Mouse (Mus musculus): ENCODE measurements around the gene Gm26602.
"Not testable (repeated sequence)": the region's sequence is repeated elsewhere in the genome, so short reads cannot be mapped to it uniquely, and the experiment has no call there.

Gene Gm26602

DNA sequence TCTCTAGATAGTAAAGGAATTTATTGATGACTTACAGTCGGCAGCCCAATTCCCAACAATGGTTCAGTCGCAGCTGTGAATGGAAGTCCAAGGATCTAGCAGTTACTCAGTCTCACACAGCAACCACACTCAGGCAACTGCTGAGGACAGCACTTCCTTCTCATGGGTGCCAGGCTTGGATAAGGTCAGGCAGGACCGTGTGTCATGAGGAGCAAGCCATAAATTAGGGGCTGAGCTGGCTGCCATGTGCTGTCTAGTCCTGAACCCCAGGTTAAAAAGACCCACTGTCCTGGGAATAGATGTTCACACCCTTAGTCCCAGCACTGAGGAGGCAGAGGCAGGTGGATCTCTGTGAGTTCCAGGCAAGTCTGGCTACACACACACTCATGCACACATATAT lies 25.7 kb upstream of the Gm26602 start:
- DNase-seq (ENCODE audit: extremely low read depth, low read depth, low spot score) = not testable (repeated sequence)

DNA sequence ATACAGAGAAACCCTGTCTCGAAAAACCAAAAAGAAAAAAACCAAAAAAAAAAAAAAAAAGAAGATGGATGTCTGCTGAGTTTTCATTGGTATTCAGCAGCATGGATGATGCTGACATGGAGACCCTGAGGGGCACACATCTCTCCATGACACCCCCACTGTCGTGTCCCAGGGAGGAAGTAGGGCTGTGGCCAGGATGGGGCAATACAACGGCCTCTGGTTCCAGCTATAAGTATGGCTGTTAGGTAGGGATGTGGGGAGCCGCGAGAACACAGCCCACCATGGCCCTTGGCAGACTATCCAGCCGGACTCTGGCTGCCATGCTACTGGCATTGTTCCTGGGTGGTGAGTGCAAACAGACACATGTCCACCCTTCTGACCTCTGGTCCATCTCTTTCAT lies 24.6 kb upstream of the Gm26602 start, which contains the start of gene Elane:
Elane (plus strand) TSS at position 194 of the 400 bp plus-strand sequence.
- no peak for DNase-seq (ENCODE audit: extremely low read depth, low read depth, low spot score)

DNA sequence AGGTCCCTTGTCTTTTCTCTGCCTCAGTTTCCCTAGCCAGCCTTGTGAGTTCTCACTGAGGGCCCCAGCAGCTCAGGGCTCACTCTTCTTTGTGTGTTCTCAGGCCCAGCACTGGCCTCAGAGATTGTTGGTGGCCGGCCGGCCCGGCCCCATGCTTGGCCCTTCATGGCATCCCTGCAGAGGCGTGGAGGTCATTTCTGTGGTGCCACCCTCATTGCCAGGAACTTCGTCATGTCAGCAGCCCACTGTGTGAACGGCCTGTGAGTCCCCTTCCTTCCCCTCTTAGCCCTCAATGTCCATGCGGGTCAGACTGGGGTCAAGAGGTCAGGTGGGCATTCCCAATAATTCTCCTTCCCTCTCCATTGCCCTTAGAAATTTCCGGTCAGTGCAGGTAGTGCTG lies 24.0 kb upstream of the Gm26602 start:
- no peak for DNase-seq (ENCODE audit: extremely low read depth, low read depth, low spot score)

DNA sequence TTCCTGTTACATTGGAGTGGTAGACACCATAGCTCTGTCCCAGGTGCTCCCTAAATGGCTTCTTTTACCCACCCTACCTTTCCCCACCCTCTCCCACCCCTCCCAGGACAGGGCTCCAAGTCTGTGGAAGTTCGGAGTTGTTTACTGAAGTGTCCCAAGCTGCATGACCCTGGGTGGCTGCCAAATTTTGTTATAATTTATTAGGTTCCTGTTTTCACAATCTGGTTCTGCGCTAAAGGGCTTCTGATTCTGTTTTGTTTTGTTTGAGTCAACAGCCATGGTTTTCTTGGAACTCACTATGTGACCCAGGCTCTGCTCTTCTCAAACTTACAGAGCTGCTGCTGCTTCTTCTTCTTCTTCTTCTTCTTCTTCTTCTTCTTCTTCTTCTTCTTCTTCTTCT lies 21.3 kb upstream of the Gm26602 start:
- no peak for DNase-seq (ENCODE audit: extremely low read depth, low read depth, low spot score)

DNA sequence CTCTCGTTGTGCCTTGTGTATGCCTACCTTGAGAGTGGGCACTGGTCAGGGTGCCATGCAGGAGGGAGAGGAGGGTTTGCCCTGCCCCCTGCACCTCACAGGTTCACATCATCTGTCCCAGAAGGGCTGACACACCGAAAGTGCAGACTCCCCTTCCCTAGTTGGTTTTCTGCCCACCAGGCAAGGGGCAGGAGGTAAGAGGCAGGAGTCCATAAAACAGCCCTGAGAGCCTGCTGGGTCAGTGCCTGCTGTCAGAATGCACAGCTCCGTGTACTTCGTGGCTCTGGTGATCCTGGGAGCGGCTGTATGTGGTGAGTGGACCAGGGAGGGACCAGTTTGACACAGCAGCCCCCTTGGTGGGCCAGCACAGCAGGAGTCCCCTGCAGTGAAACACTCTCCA lies 20.0 kb upstream of the Gm26602 start, which contains the start of gene Cfd:
Cfd (plus strand) TSS at position 184 of the 400 bp plus-strand sequence.
- no peak for DNase-seq (ENCODE audit: extremely low read depth, low read depth, low spot score)

DNA sequence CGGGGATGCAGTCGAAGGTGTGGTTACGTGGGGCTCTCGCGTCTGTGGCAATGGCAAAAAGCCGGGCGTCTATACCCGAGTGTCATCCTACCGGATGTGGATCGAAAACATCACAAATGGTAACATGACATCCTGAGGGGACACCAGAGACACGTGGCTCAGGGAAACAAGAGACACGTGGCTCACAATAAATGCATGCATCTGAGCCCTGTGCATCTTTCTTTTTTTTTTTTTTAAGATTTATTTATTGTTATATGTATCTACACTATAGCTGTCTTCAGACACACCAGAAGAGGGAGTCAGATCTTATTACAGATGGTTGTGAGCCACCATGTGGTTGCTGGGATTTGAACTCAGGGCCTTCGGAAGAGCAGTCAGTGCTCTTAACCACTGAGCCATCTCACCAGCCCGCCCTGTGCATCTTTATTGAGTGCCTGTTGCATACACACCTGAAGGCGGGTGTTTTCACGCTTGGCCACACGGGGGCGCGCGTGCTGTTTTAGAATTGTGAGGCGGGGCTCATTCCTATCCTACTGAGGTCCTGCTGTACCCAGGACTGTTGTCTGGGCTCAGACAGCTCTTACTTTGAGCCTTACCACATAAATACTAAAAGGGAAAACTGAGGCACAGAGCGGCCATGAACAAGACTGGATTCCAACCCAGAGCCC lies 18.1 kb upstream of the Gm26602 start:
- DNase-seq (ENCODE audit: extremely low read depth, low read depth, low spot score) = not testable (repeated sequence)

DNA sequence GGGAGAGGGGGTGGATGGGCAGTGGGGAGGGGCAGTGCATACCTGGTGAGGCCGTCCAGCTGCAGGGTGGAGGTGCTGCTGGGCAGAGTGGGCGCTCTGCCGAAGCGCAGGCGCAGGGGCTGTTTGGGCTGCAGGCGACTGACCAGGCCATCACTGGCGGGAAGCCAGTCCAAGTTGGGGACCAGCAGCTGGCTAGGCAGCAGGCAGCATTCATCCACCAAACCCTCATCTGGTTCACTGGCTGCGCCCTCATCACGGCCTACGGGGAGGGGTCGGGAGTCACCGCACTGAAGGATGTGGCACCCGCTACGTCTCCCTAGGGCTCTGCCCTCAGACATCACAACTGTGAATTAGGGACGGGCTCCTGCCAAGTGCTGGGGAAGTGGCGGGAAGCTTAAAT lies 14.3 kb upstream of the Gm26602 start:
- DNase-seq (ENCODE audit: extremely low read depth, low read depth, low spot score) = no peak

DNA sequence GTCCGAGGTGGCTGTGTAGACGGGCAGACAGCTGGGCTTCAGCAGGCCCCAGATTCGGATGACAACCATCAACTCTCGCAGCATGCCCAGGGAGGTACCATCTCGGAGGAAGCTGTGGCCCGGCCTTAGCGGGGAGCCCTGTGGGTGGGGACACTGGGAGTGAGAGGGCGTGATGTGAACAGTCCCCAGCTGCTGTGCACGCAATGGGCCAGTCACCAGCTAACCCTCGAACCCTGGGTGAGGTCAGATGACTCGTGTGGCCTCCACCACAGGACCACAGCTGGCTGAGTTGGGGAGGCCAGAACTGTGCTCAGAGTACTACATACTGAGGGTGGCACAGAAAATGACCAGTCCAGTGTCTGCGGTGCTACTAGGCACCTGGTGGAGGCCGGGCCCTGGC lies 13.8 kb upstream of the Gm26602 start:
- no peak for DNase-seq (ENCODE audit: extremely low read depth, low read depth, low spot score)

DNA sequence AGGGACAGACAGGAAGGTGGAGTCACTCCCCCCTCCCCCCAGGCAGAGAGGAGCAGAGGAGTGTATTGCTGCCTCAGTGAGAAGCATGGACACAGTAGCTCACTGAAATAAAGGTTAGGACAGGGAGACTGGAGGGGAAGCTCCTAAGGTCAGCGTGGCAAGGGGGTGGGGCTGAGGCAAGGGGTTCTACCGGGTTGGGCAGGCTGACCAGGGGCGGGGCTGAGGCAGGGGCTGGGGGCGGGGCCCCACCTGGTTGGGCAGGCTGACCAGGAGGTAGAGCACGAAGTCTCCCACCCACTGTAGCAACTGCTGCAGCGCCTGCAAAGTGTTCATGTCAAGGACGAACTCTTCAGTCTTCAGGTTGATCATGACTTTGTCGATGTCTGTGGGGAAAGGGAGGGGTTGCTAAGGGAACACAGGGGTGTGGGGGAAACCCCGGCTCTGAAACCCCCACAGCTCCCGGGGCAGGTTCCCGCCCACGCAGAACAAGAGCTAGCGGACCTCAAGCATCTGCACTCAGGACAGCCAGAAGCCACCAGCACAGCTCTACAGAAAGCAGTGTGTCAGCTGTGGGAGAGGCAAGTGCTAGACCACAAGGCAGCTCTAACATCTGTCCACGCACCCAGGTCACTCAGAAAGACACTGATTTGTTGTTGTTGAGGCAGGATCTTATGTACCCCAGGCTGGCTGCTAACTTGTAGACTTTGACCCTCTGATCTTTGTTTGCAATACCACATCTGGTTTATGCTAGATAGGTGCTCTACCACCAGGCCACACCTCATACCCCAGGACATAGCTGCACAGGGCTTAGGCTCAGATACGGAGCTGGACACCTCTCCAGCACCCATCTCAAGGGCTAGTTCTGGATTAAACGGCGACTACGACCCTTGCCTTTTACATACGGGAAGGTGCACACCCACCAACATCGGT lies 13.1 kb upstream of the Gm26602 start:
- no peak for DNase-seq (ENCODE audit: extremely low read depth, low read depth, low spot score)

DNA sequence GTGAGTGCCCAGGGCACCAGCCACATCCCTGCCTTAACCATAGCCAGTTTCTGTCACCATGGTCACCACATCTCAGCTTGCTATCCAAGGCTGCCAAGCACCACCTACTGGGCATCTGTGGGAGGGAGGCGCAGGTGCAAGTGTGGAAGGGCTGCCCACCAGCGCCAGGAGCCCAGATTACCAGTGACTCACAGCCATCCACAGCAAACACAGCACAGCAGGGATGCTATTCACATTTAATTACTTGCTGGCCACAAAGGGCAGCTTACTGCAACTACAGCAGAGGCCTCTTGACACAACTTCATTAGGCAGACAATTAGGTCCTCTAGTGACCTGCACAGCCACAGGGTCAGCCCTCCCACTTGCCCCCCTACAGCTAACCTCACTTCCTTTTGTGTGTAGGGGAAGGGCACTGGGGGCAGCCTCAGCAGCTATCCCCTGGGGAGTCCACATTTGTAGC lies 9.7 kb upstream of the Gm26602 start:
- no peak for DNase-seq (ENCODE audit: extremely low read depth, low read depth, low spot score)

DNA sequence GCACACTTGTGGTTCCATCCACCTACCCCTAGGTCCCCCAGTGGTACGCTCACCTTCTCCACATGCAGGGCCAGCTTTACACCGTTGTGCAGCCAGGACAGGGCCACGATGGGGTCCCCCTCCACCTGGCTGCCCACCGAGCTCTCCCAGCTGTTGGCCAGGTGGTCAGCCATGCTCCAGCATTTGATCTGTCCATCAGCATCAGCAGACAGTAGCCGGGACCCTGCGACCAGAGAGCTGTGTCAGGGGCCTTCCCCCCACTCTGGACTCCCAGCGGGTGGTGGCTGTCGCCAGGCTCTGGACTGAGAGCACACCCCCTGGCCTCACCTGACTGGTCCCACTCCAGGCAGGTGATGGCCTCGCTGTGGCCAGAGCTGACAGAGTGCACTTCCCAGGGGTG lies 3.9 kb upstream of the Gm26602 start:
- DNase-seq (ENCODE audit: extremely low read depth, low read depth, low spot score) = no peak

DNA sequence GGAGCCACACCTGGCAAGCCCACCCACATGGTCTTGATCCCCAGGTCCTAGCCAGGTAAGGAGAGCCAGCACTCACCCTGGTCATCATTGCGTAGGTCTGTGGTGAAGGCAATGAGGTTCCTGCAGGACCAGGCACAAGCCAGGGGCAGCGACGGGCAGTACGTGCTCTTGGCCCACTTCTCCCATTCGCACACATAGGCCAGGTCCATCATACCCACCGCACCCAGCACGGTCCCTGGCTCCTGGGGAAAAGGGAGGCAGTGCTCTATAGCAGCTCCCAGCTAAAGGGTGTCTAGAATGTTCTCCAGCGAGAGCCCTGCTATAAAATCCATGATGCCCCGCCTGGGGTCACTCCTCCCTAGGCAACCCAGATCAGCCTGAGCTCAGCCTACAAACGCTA lies 3.2 kb upstream of the Gm26602 start:
- DNase-seq (ENCODE audit: extremely low read depth, low read depth, low spot score) = no peak

DNA sequence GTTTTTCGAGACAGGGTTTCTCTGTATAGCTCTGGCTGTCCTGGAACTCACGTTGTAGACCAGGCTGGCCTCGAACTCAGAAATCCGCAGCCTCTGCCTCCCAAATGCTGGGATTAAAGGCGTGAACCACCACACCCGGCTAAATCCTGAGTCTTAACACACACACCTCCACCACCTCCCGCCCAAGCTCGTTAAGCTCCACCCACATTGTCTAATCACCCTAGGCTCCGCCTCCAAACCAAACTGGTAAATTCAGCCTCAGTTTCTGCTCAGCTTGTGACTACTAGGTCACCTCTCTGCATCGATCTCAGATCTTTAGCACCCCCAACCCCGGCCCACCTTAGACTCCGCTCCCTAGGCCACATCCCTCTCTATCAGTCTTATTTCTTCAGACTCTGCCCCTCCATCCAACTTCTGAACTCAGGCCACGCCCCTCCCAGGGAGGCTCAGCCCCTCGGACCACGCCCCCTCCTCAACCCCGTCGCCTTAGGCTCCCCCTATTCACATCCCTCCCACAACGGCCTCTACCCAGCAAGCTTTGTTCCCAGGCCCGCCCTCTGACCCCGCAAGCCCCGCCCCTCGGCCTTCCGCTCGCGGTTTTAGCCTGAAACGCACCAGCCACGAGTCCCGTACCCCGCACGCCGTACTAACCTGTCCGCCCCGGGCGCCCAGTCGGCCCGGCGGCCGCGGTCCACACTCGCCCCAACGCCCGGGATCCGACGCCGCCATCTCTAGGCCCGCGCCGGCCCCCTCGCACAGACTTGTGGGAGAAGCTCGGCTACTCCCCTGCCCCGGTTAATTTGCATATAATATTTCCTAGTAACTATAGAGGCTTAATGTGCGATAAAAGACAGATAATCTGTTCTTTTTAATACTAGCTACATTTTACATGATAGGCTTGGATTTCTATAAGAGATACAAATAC lies 2.2 kb upstream of the Gm26602 start, which contains the start of gene Med16:
Med16 (minus strand) TSS at position 757 of the 925 bp plus-strand sequence.
- no peak for DNase-seq (ENCODE audit: extremely low read depth, low read depth, low spot score)

DNA sequence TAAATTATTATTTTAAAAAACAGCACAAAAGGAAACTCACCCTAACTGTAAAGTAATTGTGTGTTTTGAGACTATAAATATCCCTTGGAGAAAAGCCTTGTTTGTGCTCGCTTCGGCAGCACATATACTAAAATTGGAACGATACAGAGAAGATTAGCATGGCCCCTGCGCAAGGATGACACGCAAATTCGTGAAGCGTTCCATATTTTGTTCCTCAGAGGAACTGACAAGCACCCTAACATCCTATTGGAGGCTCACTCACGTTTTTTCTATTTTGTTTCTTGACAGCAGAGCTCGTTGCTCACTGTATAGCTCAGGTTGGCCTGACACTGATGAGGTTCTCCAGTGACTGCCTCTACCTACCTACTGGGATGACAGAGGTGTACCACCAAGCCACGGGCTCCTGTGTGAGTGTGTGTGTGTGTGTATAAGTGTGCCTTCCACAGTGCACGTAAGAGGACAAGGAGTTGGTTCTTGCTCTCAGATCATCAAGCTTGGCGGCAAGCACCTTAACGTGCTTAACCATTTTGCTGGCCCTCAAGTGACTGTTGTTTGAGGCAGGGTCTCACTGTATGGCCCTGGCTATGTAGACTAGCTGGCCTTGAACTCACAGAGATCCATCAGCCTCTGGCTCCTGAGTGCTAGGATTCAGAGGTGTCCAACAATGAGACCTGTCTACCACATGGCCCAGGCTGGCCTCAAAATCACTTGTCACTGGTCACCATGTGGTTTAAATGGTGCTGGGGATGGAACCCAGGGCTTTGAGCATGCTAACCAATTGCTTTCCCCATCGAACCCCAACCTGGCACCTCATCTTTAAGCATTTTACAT lies 1.3 kb upstream of the Gm26602 start:
- DNase-seq (ENCODE audit: extremely low read depth, low read depth, low spot score) = no peak

DNA sequence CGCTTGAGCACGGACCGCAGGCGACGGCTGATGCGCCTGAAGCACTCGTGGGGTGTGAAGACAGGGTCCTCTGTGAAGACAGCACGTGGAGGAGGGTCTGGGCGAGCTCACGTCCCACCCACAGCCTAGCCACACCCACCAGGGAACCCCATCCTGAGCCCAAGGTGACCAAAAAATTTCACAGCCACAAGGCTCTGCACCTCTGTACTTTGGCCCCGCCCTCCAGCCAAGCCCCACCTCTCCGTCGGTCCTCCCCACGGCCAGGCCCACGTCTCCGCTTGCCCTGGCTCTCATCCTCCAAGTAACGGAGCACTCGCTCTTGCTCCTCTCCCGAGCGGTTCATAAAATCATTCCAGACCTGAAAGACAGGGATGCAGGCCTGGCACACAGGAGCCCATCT lies 1.8 kb downstream of the Gm26602 start:
- DNase-seq (ENCODE audit: extremely low read depth, low read depth, low spot score) = no peak

DNA sequence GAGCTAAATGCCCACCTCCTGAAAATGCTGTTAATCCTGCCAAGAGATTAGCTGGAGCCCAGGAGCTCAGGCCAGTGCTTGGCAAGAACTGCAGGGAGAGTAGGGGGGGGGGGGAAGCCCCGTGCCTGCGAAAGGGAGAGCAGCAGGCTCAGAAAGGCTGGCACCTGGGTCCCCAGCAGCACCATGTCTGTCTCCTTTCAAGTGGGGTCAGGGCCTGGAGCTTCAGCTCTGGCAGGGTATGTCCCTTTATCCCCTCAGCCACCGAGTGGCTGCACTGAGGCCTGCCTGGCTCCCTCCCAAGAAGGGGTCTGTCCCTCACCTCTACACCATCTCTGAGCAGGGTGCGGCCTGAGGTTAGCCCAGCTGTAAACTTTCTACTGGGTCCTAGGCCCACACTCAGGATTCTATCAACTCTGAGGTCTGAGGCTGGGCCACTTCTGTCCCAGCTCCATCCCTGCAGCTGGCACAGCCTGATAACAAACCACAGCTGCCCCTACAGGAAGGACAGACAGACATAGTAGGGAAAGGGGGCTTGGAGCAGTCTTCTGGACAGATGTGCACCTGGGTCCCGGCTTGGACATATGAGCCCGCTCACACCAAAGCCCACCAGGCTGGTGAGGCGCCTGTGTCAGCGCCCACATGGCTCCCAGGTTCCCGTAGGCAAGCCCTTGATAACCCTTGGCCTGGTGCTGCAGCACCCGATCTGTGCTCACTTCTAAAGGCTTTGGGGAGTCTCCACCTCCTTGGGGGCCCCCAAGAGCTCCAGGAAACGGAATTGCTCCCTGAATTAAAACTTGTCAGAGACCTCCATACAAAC lies 3.7 kb downstream of the Gm26602 start:
- DNase-seq (ENCODE audit: extremely low read depth, low read depth, low spot score) = no peak

DNA sequence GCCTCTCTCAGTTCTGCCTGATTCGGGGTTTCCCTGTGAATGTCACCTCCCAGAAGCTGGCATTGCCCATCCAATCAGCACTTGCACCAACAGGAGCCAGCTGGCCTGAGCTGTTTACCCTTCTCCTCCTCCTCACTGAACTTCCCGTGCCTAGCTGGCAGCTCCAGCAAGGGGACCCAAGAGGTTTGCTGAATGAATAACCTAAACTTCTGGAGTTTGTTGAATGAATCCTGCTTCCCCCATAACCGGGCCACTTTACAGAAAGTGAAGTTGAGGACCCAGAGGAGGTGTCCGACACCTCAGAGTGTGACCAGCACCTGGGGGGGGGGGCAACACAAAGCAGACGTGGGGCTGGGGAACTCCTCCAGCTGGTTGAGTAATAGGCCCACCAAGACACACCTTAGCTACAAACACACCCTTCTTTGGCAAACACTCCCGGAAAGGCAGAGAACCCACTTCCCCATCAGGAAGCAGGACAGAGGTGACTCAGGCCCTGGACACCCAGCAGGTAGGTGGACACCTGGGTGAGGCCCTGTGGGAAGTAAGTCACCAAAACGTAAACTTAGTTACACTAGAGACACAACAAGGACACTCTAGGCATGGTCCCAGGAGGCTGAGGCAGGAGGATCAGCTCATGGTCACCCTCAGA lies 4.4 kb downstream of the Gm26602 start:
- no peak for DNase-seq (ENCODE audit: extremely low read depth, low read depth, low spot score)

DNA sequence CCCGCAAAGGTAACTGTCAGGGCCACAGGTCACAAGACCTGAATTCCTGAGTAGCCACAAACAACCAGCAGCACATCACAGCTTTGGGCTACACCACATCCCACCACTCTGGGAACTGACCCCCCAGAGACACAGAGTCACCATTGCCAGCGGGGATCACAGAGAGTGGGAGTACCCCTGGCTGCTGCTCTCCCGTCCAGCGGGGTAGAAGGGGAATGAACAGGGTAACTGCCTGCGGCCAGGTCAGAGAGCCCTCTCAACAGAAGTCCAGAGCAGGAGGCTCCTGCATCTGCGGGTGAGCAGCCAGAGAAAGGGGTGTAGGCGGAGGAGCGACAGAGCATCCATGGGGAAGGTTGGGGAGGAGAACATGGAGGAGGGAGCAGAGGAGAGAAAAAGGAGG lies 5.4 kb downstream of the Gm26602 start:
- no peak for DNase-seq (ENCODE audit: extremely low read depth, low read depth, low spot score)

Measured in fat pad, adult 2 months (tissue).